Mouse (Mus musculus): Measurements from ENCODE around the gene Map3k7. TPM values are rescaled to one million over a fixed set of nuclear protein-coding genes. Genes with fewer than 3 reads are reported as not detected.

The Map3k7 gene
- polyA plus RNA-seq, 1 experiment from 2014 or later: 28.0 TPM

DNA sequence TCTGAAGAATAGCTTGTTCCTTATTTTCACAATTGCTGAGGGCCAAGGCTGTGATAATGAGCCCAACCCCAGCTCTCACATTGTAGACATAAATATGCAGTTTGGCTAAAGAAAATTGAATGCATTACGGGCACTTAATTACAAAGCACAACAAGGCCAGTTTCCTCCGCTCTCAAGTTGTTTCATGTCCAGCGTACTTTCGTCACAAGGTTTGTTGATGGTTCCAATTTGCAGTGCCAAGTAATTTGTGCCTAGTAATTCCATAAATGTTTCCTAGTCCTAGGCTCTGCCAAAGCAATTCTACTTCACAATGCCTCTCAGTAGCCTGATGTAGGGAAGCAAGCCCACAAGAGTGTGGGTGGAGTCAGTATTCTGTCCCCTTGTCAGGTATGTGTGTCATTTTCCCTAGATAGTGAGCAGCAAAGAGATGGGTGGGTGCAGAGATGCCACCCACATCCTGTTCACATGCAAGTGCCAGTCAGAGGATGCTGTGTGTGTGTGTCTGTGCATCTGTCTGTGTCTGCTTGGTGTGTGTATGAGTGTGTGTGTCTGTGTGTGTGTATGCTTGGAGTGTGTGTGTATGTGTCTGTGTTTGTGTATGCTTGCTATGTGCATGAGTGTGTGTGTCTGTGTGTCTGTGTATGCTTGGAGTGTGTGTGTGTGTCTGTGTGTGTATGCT is 98.6 kb downstream of the Map3k7 start:
- no peaks in the 10 kb centered on the region for H3K27me3 ChIP-seq (replicated peaks)
- no peaks in the 10 kb centered on the region for H3K4me1 ChIP-seq
- H3K27ac ChIP-seq (replicated peaks): no peak overlapping the region
- no peak overlapping the region for H3K4me2 ChIP-seq
- H3K4me3 ChIP-seq: no peak overlapping the region
- H3K9me3 ChIP-seq: no peaks in the 10 kb centered on the region
- no peaks in the 10 kb centered on the region for H3K36me3 ChIP-seq
- ATAC-seq (ENCODE audit: extremely low read depth, insufficient number of reproducible peaks, low FRiP score, low TSS enrichment): no peak
- H3K9ac ChIP-seq: no peak overlapping the region
- 90% methylated on average over 4 of the region's 4 CpGs for WGBS

DNA sequence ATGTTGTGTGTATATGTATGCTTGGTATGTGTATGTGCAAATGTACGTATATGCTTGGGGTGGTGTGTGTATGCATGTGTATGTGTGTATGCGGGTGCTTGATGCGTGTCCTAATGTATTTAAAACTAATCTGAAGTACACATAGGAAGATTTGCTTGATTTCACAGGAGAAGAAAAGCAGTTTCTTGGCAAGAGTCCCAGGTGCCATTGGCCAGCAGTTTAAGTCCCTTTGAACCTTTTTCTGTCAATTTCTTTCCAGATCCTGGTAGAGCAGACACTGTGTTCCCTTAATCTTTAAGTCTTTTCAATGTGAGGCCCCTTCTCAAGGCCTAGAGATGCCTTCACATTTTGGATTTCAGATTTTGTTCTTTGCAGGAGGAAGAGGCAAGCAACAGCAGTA is 99.4 kb downstream of the Map3k7 start:
- no peaks in the 10 kb centered on the region for H3K27me3 ChIP-seq (replicated peaks)
- WGBS: 84% methylated on average over 3 of the region's 3 CpGs
- no peak overlapping the region for H3K9ac ChIP-seq
- no peaks in the 10 kb centered on the region for H3K4me1 ChIP-seq
- no peaks in the 10 kb centered on the region for H3K9me3 ChIP-seq
- H3K4me3 ChIP-seq: no peak overlapping the region
- no peak overlapping the region for H3K4me2 ChIP-seq
- ATAC-seq (ENCODE audit: extremely low read depth, insufficient number of reproducible peaks, low FRiP score, low TSS enrichment): no peak
- H3K27ac ChIP-seq (replicated peaks): no peak overlapping the region
- no peaks in the 10 kb centered on the region for H3K36me3 ChIP-seq
